Mouse (Mus musculus): Measurements from ENCODE around the gene Cphx1. TPM values are rescaled to one million over a fixed set of nuclear protein-coding genes. Genes with fewer than 3 reads are reported as not detected.

Gene Cphx1
- not detected for total RNA-seq (2023)

DNA sequence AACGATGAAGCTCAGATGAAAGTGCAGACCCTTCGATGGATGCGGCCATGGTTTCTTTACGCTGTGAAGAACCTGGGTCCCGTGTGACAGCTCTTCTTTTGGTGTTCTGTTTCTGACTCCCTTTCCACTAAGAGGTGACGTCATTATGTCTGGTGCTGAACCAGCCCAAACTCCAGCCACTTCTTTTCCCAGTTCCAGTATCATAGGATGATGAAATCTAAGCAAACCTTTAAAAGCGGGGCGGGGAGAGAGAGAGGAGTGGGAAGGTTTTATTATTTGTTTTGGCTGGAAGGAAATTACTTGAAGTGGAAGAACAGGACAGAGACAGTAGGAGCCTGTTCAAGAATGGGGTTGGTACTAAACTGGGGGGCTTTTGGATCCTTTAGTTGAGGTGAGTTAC lies at the start of gene Cphx1:
TSS of gene Cphx1 (plus strand) at position 301 of the 400 bp plus-strand sequence.

DNA sequence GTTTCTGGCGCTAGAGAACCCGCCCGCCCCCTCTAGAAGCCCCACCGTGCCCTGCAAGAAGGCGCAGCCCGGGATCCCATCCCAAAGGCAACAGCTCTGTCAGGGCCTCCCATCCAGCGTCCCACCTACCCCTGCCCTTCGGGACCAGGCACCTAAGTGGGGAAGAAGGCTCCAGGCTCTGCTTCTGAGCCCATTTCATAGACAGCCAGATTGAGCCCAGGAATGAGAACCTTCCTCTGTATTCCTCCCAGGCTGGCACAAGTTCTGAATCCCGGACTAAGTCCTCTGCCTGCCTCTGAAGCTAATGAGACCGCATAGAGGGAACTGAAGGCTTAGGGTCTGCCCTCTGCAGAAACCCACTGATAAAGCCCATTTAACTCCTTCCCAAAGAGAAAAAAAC lies 35.1 kb upstream of the Cphx1 start, which contains the start of gene Plac9a:
TSS of gene Plac9a (minus strand) at position 101 of the 400 bp plus-strand sequence.

DNA sequence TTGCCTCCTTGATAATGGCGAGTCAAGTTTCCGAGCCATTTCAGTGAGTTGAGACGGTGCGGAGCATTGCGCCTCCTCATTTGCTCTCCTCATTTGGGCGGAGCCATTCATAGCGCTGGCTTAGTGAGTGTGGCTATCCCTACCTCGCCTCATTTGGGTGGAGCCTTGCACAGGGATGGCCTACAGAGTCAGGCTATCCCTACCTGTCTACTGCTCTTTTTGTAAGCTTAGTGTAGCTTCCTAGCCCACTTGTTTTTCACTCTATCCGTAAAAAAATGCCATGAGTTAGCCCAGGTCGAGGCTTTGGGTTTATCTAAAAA lies 10.6 kb upstream of the Cphx1 start, which contains the start of gene Tmem254a:
TSS of gene Tmem254a (minus strand) at position 111 of the 320 bp plus-strand sequence.

DNA sequence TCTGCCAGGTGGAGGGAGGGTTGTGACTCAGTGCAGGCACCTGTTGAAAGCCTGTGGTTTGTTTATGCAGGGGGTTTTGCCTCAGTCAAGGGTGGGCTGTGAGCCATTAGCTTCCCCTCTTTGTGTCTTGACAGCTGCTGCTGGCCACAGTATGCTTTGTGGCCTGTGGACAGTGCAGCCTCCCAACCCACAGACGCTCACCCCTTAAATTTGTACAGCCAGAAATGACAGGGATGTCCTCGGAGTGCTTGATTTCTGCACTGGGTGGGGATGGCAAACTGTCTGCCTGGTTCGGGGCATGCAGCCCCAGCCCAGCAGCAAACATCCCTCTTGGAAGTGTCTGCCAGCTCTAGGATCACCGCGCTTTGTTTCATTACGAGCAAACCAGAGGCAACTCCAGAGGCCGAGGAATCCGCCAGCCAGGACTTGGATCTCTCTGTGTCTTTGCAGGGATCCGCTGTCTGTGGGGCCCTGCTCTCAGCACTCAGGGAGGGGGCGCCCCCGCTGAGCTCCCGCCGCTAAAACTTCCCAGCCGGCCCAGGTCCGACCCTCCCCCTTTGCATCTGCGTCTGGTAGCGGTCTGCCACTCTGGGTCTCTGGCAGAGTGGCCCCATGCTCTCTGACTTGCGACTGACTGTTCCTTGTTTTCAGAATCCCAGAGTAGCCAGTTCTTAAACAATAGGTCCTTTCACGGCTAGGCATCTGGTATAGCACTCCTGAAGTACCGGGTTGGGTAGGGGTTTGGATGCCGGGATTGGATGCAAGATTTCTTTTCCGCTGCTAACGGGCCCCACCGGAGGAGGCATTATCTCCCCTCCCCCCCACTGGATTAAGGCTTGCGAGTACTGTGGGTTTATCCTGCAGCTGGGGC lies 40.5 kb downstream of the Cphx1 start, which contains the start of gene Duxbl1:
TSS of gene Duxbl1 (plus strand) at position 207 of the 871 bp plus-strand sequence.

Other genes starting within 250 kb of the Cphx1 start
- gene Ppif, start 244.2 kb upstream of the Cphx1 start, total RNA-seq (2023) = 10 to 100 TPM; 12.2 to 12.9 TPM
- gene Zcchc24, start 169.3 kb upstream of the Cphx1 start, total RNA-seq (2023) = 10 to 100 TPM; 13.1 to 15.4 TPM
- gene Anxa11, start 96.1 kb upstream of the Cphx1 start, total RNA-seq (2023) = 100 to 1,000 TPM; 347 to 380 TPM
- gene Plac9a, start 35.2 kb upstream of the Cphx1 start, total RNA-seq (2023) = not detected
- gene Tmem254a, start 10.6 kb upstream of the Cphx1 start, total RNA-seq (2023) = 1 to 10 TPM; 1.4 to 2.5 TPM
- gene Duxbl1, start 40.3 kb downstream of the Cphx1 start, total RNA-seq (2023) = not detected
- gene Gm9780, start 104.4 kb downstream of the Cphx1 start, total RNA-seq (2023) = not detected
- 1 to 10 TPM; 5.0 to 9.3 TPM for gene Tmem254c, start 129.1 kb downstream of the Cphx1 start, total RNA-seq (2023)
- gene Cphx2, start 143.2 kb downstream of the Cphx1 start, total RNA-seq (2023) = not detected
- gene Cphx3, start 144.0 kb downstream of the Cphx1 start, total RNA-seq (2023) = not detected
- gene Duxbl2, start 180.0 kb downstream of the Cphx1 start, total RNA-seq (2023) = not detected
- gene Plac9b, start 244.2 kb downstream of the Cphx1 start, total RNA-seq (2023) = not detected